Mouse (Mus musculus): ENCODE measurements around the gene Zfp27. TPM values are rescaled to one million over a fixed set of nuclear protein-coding genes. Genes with fewer than 3 reads are reported as not detected.

Gene Zfp27
- total and polyA plus RNA-seq, 3 experiments, result 0.27 to 12.6 (median 9.0) TPM

DNA sequence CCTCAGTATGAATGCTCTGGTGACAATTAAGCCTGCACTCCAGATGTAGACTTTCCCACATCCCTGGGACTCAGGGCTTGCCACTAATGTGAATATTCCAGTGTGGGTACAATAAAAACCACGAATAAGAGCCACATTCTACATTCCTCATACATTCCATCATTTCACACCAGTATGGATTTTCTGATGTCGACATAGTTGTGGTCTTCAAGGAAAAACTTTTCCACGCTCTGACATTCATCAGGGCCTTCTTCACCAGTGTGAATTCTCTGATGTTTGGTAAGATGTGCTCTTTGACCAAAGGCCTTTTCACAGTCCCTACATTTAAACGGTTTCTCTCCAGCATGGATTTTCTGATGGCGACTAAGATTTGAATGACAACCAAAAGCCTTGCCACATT, 61.8 kb downstream of the Zfp27 start:
- TF ChIP-seq CTCF (IDR thresholded peaks at IDR 0.05; ENCODE audit: low read depth, low read length), result no peak
- no peak for DNase-seq (ENCODE audit: low spot score)
- Histone ChIP-seq H3K4me1 (ENCODE audit: insufficient read depth, low read depth, low read length) (no peaks in the 10 kb centered on the region), H3K9me3 (replicated peaks) (no peaks in the 10 kb centered on the region), H3K27me3 (ENCODE audit: insufficient read depth, low read length) (no peaks in the 10 kb centered on the region), H3K36me3 (replicated peaks) (peaks cover 45% of the 10 kb centered on the region), H3K4me3 (ENCODE audit: low read depth, low read length) (no peak overlapping the region)
- no peak for ATAC-seq (ENCODE audit: extremely low read depth, insufficient number of reproducible peaks, low FRiP score, poor library complexity, severe bottlenecking)

Other genes with a start within 250 kb of the Zfp27 start
- 2.1 and 2.5 TPM in 2 replicates for gene Catsperg2, start 179.5 kb downstream of the Zfp27 start, total RNA-seq (2014; fragmentation: Nextera tagmentation)
- gene Catsperg2, start 179.5 kb downstream of the Zfp27 start, total RNA-seq (2017), result 0.17 and 0.49 TPM in 2 replicates
- gene Catsperg2, start 179.5 kb downstream of the Zfp27 start, polyA plus RNA-seq (2012), result 0.06 and 0.07 TPM in 2 replicates
- 22.1 and 24.8 TPM in 2 replicates for gene Zfp84, start 138.0 kb downstream of the Zfp27 start, total RNA-seq (2014; fragmentation: Nextera tagmentation)
- gene Zfp84, start 138.0 kb downstream of the Zfp27 start, total RNA-seq (2017), result 16.8 and 17.8 TPM in 2 replicates
- gene Zfp84, start 138.0 kb downstream of the Zfp27 start, polyA plus RNA-seq (2012), result 1.1 and 2.5 TPM in 2 replicates
- gene Zfp30, start 122.6 kb downstream of the Zfp27 start, total RNA-seq (2014; fragmentation: Nextera tagmentation), result 7.4 and 8.1 TPM in 2 replicates
- gene Zfp30, start 122.6 kb downstream of the Zfp27 start, total RNA-seq (2017), result 1.7 and 2.0 TPM in 2 replicates
- gene Zfp30, start 122.6 kb downstream of the Zfp27 start, polyA plus RNA-seq (2012), result 1.8 TPM in 2 replicates
- 12.5 and 13.2 TPM in 2 replicates for gene Zfp790, start 90.5 kb downstream of the Zfp27 start, total RNA-seq (2014; fragmentation: Nextera tagmentation)
- gene Zfp790, start 90.5 kb downstream of the Zfp27 start, total RNA-seq (2017), result 12.2 and 12.7 TPM in 2 replicates
- gene Zfp790, start 90.5 kb downstream of the Zfp27 start, polyA plus RNA-seq (2012), result 0.59 and 0.75 TPM in 2 replicates
- 5.9 and 11.1 TPM in 2 replicates for gene Zfp940, start 52.9 kb downstream of the Zfp27 start, total RNA-seq (2014; fragmentation: Nextera tagmentation)
- gene Zfp940, start 52.9 kb downstream of the Zfp27 start, total RNA-seq (2017), result 5.8 and 6.3 TPM in 2 replicates
- 0.30 and 0.50 TPM in 2 replicates for gene Zfp940, start 52.9 kb downstream of the Zfp27 start, polyA plus RNA-seq (2012)
- 8.8 and 11.3 TPM in 2 replicates for gene Zfp420, start 46.6 kb downstream of the Zfp27 start, total RNA-seq (2014; fragmentation: Nextera tagmentation)
- gene Zfp420, start 46.6 kb downstream of the Zfp27 start, total RNA-seq (2017), result 4.5 and 5.2 TPM in 2 replicates
- 0.24 and 0.36 TPM in 2 replicates for gene Zfp420, start 46.6 kb downstream of the Zfp27 start, polyA plus RNA-seq (2012)
- 0.44 TPM in 1 of 2 replicates, not detected in the other for gene Zfp383, start 1.7 kb upstream of the Zfp27 start, total RNA-seq (2014; fragmentation: Nextera tagmentation)
- gene Zfp383, start 1.7 kb upstream of the Zfp27 start, total RNA-seq (2017), result 1.6 and 2.2 TPM in 2 replicates
- gene Zfp383, start 1.7 kb upstream of the Zfp27 start, polyA plus RNA-seq (2012), result 0.04 and 0.08 TPM in 2 replicates
- gene Zfp74, start 47.5 kb upstream of the Zfp27 start, total RNA-seq (2014; fragmentation: Nextera tagmentation), result 24.2 and 26.9 TPM in 2 replicates
- 5.6 and 7.8 TPM in 2 replicates for gene Zfp74, start 47.5 kb upstream of the Zfp27 start, total RNA-seq (2017)
- gene Zfp74, start 47.5 kb upstream of the Zfp27 start, polyA plus RNA-seq (2012), result 9.8 and 13.7 TPM in 2 replicates
- 18.6 and 22.0 TPM in 2 replicates for gene Zfp568, start 77.4 kb upstream of the Zfp27 start, total RNA-seq (2014; fragmentation: Nextera tagmentation)
- 24.4 and 26.2 TPM in 2 replicates for gene Zfp568, start 77.4 kb upstream of the Zfp27 start, total RNA-seq (2017)
- gene Zfp568, start 77.4 kb upstream of the Zfp27 start, polyA plus RNA-seq (2012), result 3.9 and 5.1 TPM in 2 replicates
- not detected in 2 replicates for gene Zfp14, start 144.8 kb upstream of the Zfp27 start, total RNA-seq (2014; fragmentation: Nextera tagmentation)
- 0.05 and 0.17 TPM in 2 replicates for gene Zfp14, start 144.8 kb upstream of the Zfp27 start, total RNA-seq (2017)
- gene Zfp14, start 144.8 kb upstream of the Zfp27 start, polyA plus RNA-seq (2012), result not detected in 2 replicates
- gene Zfp82, start 166.3 kb upstream of the Zfp27 start, total RNA-seq (2014; fragmentation: Nextera tagmentation), result 2.7 and 5.9 TPM in 2 replicates
- 3.5 and 4.2 TPM in 2 replicates for gene Zfp82, start 166.3 kb upstream of the Zfp27 start, total RNA-seq (2017)
- 0.17 and 0.25 TPM in 2 replicates for gene Zfp82, start 166.3 kb upstream of the Zfp27 start, polyA plus RNA-seq (2012)
- gene Gm26920, start 183.8 kb upstream of the Zfp27 start, total RNA-seq (2014; fragmentation: Nextera tagmentation), result 0.90 TPM in 1 of 2 replicates, not detected in the other
- not detected in 2 replicates for gene Gm26920, start 183.8 kb upstream of the Zfp27 start, total RNA-seq (2017)
- not detected in 2 replicates for gene Gm26920, start 183.8 kb upstream of the Zfp27 start, polyA plus RNA-seq (2012)
- 5.6 and 7.5 TPM in 2 replicates for gene Zfp566, start 184.0 kb upstream of the Zfp27 start, total RNA-seq (2014; fragmentation: Nextera tagmentation)
- gene Zfp566, start 184.0 kb upstream of the Zfp27 start, total RNA-seq (2017), result 2.0 and 2.8 TPM in 2 replicates
- gene Zfp566, start 184.0 kb upstream of the Zfp27 start, polyA plus RNA-seq (2012), result 1.8 TPM in 2 replicates
- gene Zfp260, start 188.2 kb upstream of the Zfp27 start, total RNA-seq (2014; fragmentation: Nextera tagmentation), result 29.5 and 36.0 TPM in 2 replicates
- 22.9 and 24.6 TPM in 2 replicates for gene Zfp260, start 188.2 kb upstream of the Zfp27 start, total RNA-seq (2017)
- 0.15 and 0.30 TPM in 2 replicates for gene Zfp260, start 188.2 kb upstream of the Zfp27 start, polyA plus RNA-seq (2012)
- gene Zfp382, start 215.4 kb upstream of the Zfp27 start, total RNA-seq (2014; fragmentation: Nextera tagmentation), result 5.8 and 8.7 TPM in 2 replicates
- 6.7 and 6.8 TPM in 2 replicates for gene Zfp382, start 215.4 kb upstream of the Zfp27 start, total RNA-seq (2017)
- 2.4 and 2.6 TPM in 2 replicates for gene Zfp382, start 215.4 kb upstream of the Zfp27 start, polyA plus RNA-seq (2012)